Mouse (Mus musculus) adrenal gland, adult (tissue): ENCODE measurements around the gene Galnt12.
A peak's percentile ranks its signal among the peaks of the same experiment; 100 is the strongest.
"Not testable (repeated sequence)": the region's sequence is repeated elsewhere in the genome, so short reads cannot be mapped to it uniquely, and the experiment has no call there.

ENCODE experiments used
- DNase-seq, 2 experiments: peaks; one replicate each; pipeline ENCODE4 v3.0.0; 2022 to 2023; ENCODE audit warnings: low spot score in 1 of 2; ENCODE audit not compliant: inconsistent age in 2 of 2

Gene Galnt12

GRCm38 (mm10) chr4:47091493-47092386 lies at the start of gene Galnt12:
Galnt12 (plus strand) TSS chr4:47091909.
- peak; percentile 21 to 57 for DNase-seq

GRCm38 (mm10) chr4:47043866-47044265 lies 47.8 kb upstream of the Galnt12 start:
- DNase-seq, result no peak

- peak in 1 of 2 experiments; percentile 26 for DNase-seq
These were observed 44.7 kb upstream of the Galnt12 start for GRCm38 (mm10) chr4:47046974-47047373.

- DNase-seq, result no peak
These were observed 43.9 kb upstream of the Galnt12 start for GRCm38 (mm10) chr4:47047765-47048164.

- peak in 1 of 2 experiments; percentile 22 for DNase-seq
These were observed 42.5 kb upstream of the Galnt12 start for GRCm38 (mm10) chr4:47049216-47049615.

- peak; percentile 85 to 94 for DNase-seq
These were observed 41.5 kb upstream of the Galnt12 start for GRCm38 (mm10) chr4:47050167-47050566.

GRCm38 (mm10) chr4:47050642-47051381 lies 40.9 kb upstream of the Galnt12 start:
- DNase-seq, result peak in 1 of 2 experiments; percentile 22

GRCm38 (mm10) chr4:47051905-47052304 lies 39.8 kb upstream of the Galnt12 start:
- DNase-seq, result no peak

GRCm38 (mm10) chr4:47055170-47055569 lies 36.5 kb upstream of the Galnt12 start:
- not testable (repeated sequence) for DNase-seq

GRCm38 (mm10) chr4:47055570-47056080 lies 36.1 kb upstream of the Galnt12 start:
- DNase-seq, result peak in 1 of 2 experiments; percentile 23

- DNase-seq, result peak; percentile 86 to 94
These were observed 34.8 kb upstream of the Galnt12 start, which contains the start of gene Anks6 for GRCm38 (mm10) chr4:47056791-47057509. Anks6 (minus strand) TSS chr4:47057427.

- no peak for DNase-seq
These were observed 34.0 kb upstream of the Galnt12 start for GRCm38 (mm10) chr4:47057510-47058325.

GRCm38 (mm10) chr4:47060900-47061299 lies 30.8 kb upstream of the Galnt12 start:
- no peak for DNase-seq

GRCm38 (mm10) chr4:47075054-47075453 lies 16.7 kb upstream of the Galnt12 start:
- DNase-seq, result no peak

GRCm38 (mm10) chr4:47079997-47080646 lies 11.6 kb upstream of the Galnt12 start:
- peak in 1 of 2 experiments; percentile 27 for DNase-seq

- DNase-seq, result no peak
These were observed 11.1 kb upstream of the Galnt12 start for GRCm38 (mm10) chr4:47080647-47081010.

- DNase-seq, result no peak
These were observed 7.9 kb upstream of the Galnt12 start for GRCm38 (mm10) chr4:47083824-47084223.

GRCm38 (mm10) chr4:47088671-47089070 lies 3.0 kb upstream of the Galnt12 start:
- DNase-seq, result no peak

GRCm38 (mm10) chr4:47092387-47093021 lies 795 bp downstream of the Galnt12 start:
- no peak for DNase-seq
